Mouse (Mus musculus): ENCODE measurements around the gene Ciao2b.
"Not testable (repeated sequence)": the region's sequence is repeated elsewhere in the genome, so short reads cannot be mapped to it uniquely, and the experiment has no call there.

Gene Ciao2b

DNA sequence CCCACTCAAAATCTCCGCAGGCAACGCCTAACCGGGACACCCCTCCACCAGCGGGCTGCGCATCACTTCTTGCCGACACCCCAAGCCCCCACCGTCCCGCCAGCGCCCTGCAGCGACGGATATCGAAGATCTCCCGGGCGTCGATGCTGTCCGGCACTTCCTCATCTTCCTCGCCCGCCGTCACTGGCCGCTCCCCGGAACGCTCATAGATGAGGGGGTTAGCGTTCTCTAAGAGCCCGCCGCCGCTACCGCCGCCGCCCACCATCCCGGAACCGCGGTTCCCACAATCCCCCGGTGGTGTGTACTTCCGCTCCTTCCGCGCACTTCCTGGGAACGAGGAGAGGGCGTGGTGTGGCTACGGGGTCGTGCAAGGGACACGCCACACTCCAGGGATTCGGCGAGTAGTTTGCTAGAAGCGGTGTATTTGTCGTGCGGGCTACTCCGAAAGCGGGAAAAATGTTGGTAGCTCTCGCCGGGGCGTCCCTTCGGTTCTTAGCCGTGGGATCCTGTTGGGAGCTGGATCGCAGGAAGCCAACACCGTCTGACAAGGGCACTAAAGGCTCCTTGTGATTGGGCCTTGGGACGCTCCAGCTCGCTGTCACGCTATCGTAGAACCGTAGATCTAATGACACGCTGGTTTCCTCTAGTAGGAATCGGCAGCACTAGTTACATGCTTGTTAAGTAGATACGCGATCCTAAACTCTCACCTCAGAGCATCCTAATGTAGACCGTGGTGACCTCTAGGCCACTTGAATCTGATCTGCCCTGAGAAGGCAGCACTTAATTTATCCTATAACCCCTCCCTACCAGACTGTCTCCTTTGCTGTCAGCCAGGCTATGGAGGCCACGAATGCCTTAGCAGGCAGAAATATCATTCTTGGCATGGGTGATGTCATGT, at the start of gene Ciao2b:
TSS of gene Ciao2b (minus strand) at position 540 of the 898 bp plus-strand sequence.
- DNase-seq (ENCODE audit: inconsistent ontology term): peak; percentile 91

DNA sequence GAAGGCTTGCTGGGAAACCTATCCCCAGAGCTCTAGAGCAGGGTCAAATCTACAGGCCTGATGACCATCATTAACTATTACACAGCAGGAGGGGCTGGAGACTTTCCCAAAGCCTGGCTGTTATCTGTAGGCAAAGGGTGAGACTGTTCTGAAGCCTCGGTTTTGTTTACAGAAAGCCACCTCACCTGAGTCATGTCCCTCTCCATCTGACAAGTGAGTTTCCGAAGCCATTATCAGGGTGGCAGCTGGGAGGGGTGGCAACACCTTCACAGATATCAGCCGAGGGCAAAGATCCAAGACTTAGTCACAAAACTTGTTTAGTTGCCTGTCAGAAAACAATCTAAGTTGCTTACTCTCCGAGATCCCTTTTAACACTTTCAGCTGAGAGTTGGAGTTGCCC, 46.7 kb upstream of the Ciao2b start:
- no peak for DNase-seq (ENCODE audit: inconsistent ontology term)

DNA sequence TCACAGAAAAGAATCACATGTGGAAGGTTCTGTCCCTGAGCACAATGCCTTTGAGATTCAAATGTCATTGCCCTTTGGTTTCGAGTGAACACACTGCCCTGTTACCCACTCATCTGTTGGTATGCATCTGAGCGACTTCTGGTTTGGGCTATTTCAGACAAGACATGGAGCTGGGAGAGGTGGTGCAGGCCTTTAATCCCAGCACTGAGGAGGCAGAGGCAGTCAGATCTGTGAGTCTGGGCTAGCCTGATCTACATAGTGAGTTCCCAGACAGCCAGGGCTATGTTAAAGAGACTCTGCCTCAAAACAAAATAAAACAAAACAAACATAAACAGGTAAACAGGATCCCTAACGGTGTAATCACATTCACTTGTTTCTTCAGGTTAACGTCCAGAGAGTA, 13.8 kb upstream of the Ciao2b start:
- no peak for DNase-seq (ENCODE audit: inconsistent ontology term)

GRCm38 (mm10) chr8:104654984-104655383, 13.2 kb upstream of the Ciao2b start:
- DNase-seq (ENCODE audit: inconsistent ontology term): peak; percentile 56

- not testable (repeated sequence) for DNase-seq (ENCODE audit: inconsistent ontology term)
Observed at GRCm38 (mm10) chr8:104644187-104644586, 2.4 kb upstream of the Ciao2b start.

GRCm38 (mm10) chr8:104642324-104642654, 524 bp upstream of the Ciao2b start:
- no peak for DNase-seq (ENCODE audit: inconsistent ontology term)

DNA sequence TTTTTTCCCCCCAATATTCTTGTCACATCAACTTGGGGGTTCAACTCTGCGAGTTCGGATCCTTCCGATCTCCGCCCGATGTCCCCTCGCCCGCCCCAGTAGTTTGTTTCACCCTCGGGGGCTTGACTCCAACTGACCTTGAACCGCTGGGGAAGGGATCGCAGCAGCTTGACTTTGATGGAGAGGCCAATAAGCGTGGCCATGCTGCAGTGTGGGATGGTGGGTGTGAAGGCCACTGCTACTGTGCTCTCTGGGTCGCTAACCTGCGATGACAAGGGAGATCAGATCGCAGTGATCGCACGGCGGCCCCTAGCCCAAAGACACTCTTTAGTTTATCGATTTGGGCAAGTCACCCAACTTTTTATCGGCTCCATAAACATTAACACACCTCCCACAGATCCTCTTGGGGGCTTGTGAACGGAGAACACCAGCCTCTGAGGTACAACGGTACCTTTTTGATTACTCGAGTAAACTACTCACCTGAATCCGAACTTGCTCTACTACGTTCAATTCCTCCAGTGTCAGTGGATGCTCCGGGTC, 864 bp downstream of the Ciao2b start:
- no peak for DNase-seq (ENCODE audit: inconsistent ontology term)

DNA sequence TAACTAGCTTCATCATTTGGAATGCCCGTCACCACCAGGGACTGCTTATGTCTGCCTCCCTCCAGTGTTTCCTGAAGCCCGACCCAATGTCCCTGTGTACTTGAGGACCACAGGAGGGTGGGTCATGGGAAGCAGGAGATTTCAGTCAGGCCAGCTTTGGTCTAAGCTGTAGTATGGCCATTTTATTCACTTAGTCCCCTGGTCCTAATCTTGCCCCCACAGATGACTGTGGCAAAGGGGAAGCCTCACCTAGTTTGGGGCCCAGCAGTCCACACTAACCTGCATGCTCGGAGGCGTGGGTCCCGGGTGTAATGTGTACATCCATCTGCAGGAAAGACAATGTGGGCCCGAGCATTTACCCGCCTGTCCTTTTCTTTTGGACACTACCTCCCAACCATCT, 1.5 kb downstream of the Ciao2b start:
- DNase-seq (ENCODE audit: inconsistent ontology term): no peak

GRCm38 (mm10) chr8:104638010-104638409, 3.8 kb downstream of the Ciao2b start:
- DNase-seq (ENCODE audit: inconsistent ontology term): no peak

DNA sequence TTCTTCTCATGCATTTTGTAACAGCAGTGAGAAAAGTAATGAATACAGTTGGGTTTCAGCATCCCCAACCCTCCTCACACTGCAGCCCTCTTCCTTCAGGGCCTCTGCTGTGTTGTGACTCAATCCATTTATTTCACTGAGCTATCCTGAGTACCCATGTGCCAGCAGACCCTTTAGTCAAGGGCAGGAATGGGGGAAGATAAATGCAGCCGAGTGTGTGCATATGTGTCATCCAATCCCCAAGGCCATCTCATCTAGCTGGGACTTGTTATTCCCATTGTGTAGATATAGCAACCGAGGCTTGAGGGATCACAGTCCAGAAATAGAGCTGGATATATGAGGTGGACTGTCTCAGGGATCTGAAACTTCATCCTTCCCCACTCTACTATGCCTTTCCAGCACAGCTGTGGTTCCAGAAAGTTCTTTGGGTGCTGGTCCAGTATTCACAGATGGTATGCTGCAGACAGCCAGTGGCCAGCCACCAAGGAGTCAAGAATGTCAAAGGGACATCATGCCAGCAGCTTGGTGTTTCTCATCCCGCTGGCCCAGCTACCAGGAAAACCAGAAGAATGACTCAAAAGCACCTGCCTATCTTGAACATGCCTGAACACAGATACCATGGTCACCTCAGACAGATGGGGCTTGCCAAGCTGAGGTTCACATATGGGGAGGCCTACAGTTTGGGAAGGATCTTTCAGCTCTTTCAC, 6.6 kb downstream of the Ciao2b start:
- no peak for DNase-seq (ENCODE audit: inconsistent ontology term)

GRCm38 (mm10) chr8:104633156-104633744, 8.5 kb downstream of the Ciao2b start:
- DNase-seq (ENCODE audit: inconsistent ontology term): no peak

GRCm38 (mm10) chr8:104632486-104632885, 9.3 kb downstream of the Ciao2b start:
- no peak for DNase-seq (ENCODE audit: inconsistent ontology term)

GRCm38 (mm10) chr8:104631975-104632374, 9.8 kb downstream of the Ciao2b start:
- DNase-seq (ENCODE audit: inconsistent ontology term): no peak

DNA sequence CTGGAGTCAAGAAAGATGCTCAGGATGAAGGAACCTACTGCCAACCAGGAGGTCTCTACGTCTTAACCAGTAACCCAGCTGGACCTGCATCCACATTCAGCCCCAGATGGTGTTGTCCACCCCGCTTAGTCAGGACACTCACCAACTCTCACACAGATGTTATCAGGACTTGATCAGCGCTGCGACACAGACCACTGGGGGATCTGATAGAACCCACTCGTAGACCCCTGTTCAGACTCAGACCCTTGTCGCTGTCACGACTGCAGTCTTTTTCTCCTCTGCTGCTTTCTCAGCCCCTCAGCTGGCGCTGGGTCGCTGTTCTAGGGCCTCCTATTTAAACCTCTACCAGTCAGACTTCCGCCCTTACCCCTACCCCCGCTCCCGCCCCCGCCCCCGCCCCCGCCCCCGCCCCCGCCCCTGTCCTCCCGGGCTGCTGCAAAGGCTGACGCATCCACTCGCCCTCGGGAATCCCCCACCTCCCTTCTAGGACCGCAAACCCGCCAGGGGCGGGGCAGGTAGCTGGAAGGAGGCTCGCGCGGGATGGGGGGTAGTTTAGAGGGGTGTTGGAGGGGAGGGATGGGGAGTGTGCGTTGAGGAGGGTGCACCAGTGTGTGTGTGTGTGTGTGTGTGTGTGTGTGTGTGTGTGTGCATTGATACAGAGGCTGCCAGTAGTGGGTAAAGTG, 10.6 kb downstream of the Ciao2b start, which contains the start of gene Rrad:
TSS of gene Rrad (minus strand) at position 347 of the 683 bp plus-strand sequence.
- peak; percentile 82 for DNase-seq (ENCODE audit: inconsistent ontology term)

GRCm38 (mm10) chr8:104630574-104630973, 11.2 kb downstream of the Ciao2b start:
- DNase-seq (ENCODE audit: inconsistent ontology term): no peak

GRCm38 (mm10) chr8:104630111-104630479, 11.7 kb downstream of the Ciao2b start:
- no peak for DNase-seq (ENCODE audit: inconsistent ontology term)

GRCm38 (mm10) chr8:104629306-104630110, 12.3 kb downstream of the Ciao2b start:
- no peak for DNase-seq (ENCODE audit: inconsistent ontology term)

- no peak for DNase-seq (ENCODE audit: inconsistent ontology term)
Observed at GRCm38 (mm10) chr8:104628402-104628801, 13.4 kb downstream of the Ciao2b start.

- DNase-seq (ENCODE audit: inconsistent ontology term): no peak
Observed at GRCm38 (mm10) chr8:104627065-104627740, 14.6 kb downstream of the Ciao2b start.

DNA sequence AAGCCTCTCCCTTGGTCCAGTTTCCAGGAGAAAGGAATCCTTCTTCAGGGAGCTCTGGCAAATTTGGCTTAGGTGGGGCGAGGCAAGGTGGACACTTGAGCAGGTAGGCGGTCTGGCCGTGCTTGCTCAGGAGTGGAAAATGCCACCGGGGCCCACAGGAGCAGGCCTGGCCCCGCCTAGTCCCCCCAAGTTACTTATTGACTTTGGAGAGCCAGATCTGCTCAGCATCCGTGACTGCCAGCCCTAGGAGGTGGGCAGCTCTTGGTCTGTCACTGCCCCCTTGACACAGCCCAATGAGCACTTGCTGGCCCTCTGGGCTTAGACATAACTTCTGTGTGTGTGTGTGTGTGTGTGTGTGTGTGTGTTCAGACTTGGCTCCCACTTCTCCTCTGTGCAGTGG, 17.6 kb downstream of the Ciao2b start, which contains the start of gene Cdh16:
TSS of gene Cdh16 (minus strand) at position 236 of the 400 bp plus-strand sequence.
- no peak for DNase-seq (ENCODE audit: inconsistent ontology term)

Measured in Muller cell, postnatal 12 days (primary cell).